9 mouse cellular contexts compared by ENCODE assay signal in the genomic region with DNA sequence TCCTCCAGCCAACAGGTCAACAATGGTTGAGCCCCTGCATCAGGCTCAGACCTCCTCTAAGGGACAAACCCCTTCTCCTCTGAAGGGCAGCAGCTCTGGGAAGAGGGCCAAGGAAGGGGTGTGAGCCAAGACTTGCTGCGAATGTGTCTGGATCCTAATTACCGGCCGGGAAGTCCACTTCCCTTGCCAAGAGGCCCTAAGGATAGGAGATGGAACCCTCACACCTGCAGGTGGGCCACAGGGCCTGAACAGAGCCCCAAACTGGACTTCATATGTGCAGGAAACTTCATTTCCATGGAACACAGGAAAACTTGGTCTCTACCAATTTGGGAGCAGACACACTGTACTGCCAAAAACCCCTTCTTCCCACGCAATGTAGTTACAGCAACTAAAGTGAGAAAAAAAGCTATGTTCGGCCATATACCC. TPM values are rescaled to one million over a fixed set of nuclear protein-coding genes. Genes with fewer than 3 reads are reported as not detected.
DNase-seq lines count a peak whose midpoint lies in the region; ATAC-seq and TF ChIP-seq lines count a peak whose summit lies in the region.
"Had no signal": no experiment of that assay in that cellular context is flagged by ENCODE, and none has a peak within 500 bp of the region (broad histone marks: within the 10 kb centered on the region; RNA-seq: fewer than 3 reads in every experiment).

No protein-coding gene starts in this region.

- H3K9ac ChIP-seq in forebrain, embryonic 16.5 days (replicated peaks; ENCODE audit: low read depth, low read length), result no peak overlapping the region
- no peak overlapping the region for H3K9ac ChIP-seq in forebrain, embryonic 11.5 days (ENCODE audit: low read length)
- no peak overlapping the region for H3K9ac ChIP-seq in intestine, postnatal 0 days (ENCODE audit: low read depth, low read length)

- no peak for DNase-seq in forebrain, embryonic 11.5 days (ENCODE audit: low spot score)
- peak; percentile 77 for DNase-seq in Patski (ENCODE audit: low read depth, low spot score)
- DNase-seq in frontal cortex, postnatal 36 days (ENCODE audit: low spot score in 2 of 2), result peak; percentile 30 to 57
- peak; percentile 48 to 49 for DNase-seq in layer of hippocampus, adult 2 months (ENCODE audit: low spot score in 2 of 2)
- DNase-seq in right cerebral cortex, adult 2 months (ENCODE audit: low spot score in 2 of 2), result peak; percentile 28 to 42
- no peak for DNase-seq in spleen, postnatal 14 days (ENCODE audit: low spot score in 2 of 2)

- H3K4me3 ChIP-seq in forebrain, embryonic 16.5 days (replicated peaks; ENCODE audit: low read length), result no peak overlapping the region
- H3K4me3 ChIP-seq in forebrain, embryonic 11.5 days (ENCODE audit: low read depth, low read length), result no peak overlapping the region
- H3K4me3 ChIP-seq in layer of hippocampus, adult 2 months, result no peak overlapping the region
- H3K4me3 ChIP-seq in intestine, postnatal 0 days (ENCODE audit: low read depth, low read length), result no peak overlapping the region
- H3K4me3 ChIP-seq: megakaryocyte, embryonic 14.5 days had no signal

- peak; percentile 65; the same call in 1 of the 2 replicates for ATAC-seq in forebrain, embryonic 16.5 days
- no peak for ATAC-seq in forebrain, embryonic 11.5 days (replicated peaks; ENCODE audit: low FRiP score)
- peak; percentile 23 for ATAC-seq in Patski
- no peak for ATAC-seq in intestine, postnatal 0 days

- H3K4me1 ChIP-seq in forebrain, embryonic 16.5 days (replicated peaks; ENCODE audit: control insufficient read depth, insufficient read depth, low read length), result peaks cover 9% of the 10 kb centered on the region
- H3K4me1 ChIP-seq in forebrain, embryonic 11.5 days (replicated peaks; ENCODE audit: control insufficient read depth, insufficient read depth, low read length), result no peaks in the 10 kb centered on the region
- H3K4me1 ChIP-seq in intestine, postnatal 0 days (replicated peaks; ENCODE audit: control insufficient read depth, insufficient read depth, low read length), result 0 out of 2 replicates have a peak, but pooled peaks cover 4% of the 10 kb centered on the region

- no peak overlapping the region for H3K27ac ChIP-seq in forebrain, embryonic 16.5 days (ENCODE audit: low read length)
- no peak overlapping the region for H3K27ac ChIP-seq in forebrain, embryonic 11.5 days (ENCODE audit: low read depth, low read length)
- peak overlapping the region; percentile 79 for H3K27ac ChIP-seq in layer of hippocampus, adult 2 months
- H3K27ac ChIP-seq in intestine, postnatal 0 days (ENCODE audit: low read depth, low read length), result no peak overlapping the region

- no peaks in the 10 kb centered on the region for H3K36me3 ChIP-seq in forebrain, embryonic 16.5 days (ENCODE audit: control insufficient read depth, insufficient read depth)
- no peaks in the 10 kb centered on the region for H3K36me3 ChIP-seq in forebrain, embryonic 11.5 days (ENCODE audit: control insufficient read depth, insufficient read depth, low read length)
- no peaks in the 10 kb centered on the region for H3K36me3 ChIP-seq in intestine, postnatal 0 days (ENCODE audit: control insufficient read depth, insufficient read depth)

- no peak overlapping the region for H3K4me2 ChIP-seq in forebrain, embryonic 16.5 days (ENCODE audit: low read length)
- no peak overlapping the region for H3K4me2 ChIP-seq in forebrain, embryonic 11.5 days (ENCODE audit: low read depth, low read length, severe bottlenecking)
- H3K4me2 ChIP-seq in intestine, postnatal 0 days (replicated peaks; ENCODE audit: low read depth), result no peak overlapping the region

- POLR2A ChIA-PET in Patski (lab: Charles Lee), result no interaction called here

- in situ Hi-C loops in Patski (cut with MboI; ENCODE audit: low pct_unique_long_range_greater_than_20kb), result no loop called here

- 40% methylated on average over 5 of the region's 5 CpGs for WGBS in forebrain, embryonic 16.5 days
- 93% methylated on average over 5 of the region's 5 CpGs for WGBS in forebrain, embryonic 11.5 days
- WGBS in intestine, postnatal 0 days, result 60% methylated on average over 5 of the region's 5 CpGs

- TF ChIP-seq CTCF in Patski (IDR thresholded peaks at IDR 0.05), result no peak
- TF ChIP-seq CTCF in layer of hippocampus, adult 2 months (conservative IDR thresholded peaks at IDR 0.05), result no peak
- TF ChIP-seq CTCF in intestine, postnatal 0 days (IDR thresholded peaks at IDR 0.05; ENCODE audit: low read depth), result no peak

- H3K27me3 ChIP-seq in forebrain, embryonic 16.5 days (replicated peaks; ENCODE audit: control insufficient read depth, insufficient read depth, low read length), result no peaks in the 10 kb centered on the region
- no peaks in the 10 kb centered on the region for H3K27me3 ChIP-seq in forebrain, embryonic 11.5 days (ENCODE audit: control insufficient read depth, insufficient read depth, low read length)
- no peaks in the 10 kb centered on the region for H3K27me3 ChIP-seq in Patski
- no peaks in the 10 kb centered on the region for H3K27me3 ChIP-seq in intestine, postnatal 0 days (replicated peaks; ENCODE audit: control insufficient read depth, insufficient read depth, low read length)
- H3K27me3 ChIP-seq: megakaryocyte, embryonic 14.5 days had no signal

- H3K9me3 ChIP-seq in forebrain, embryonic 16.5 days (ENCODE audit: control insufficient read depth, low read length), result no peaks in the 10 kb centered on the region
- H3K9me3 ChIP-seq in forebrain, embryonic 11.5 days (ENCODE audit: control insufficient read depth, low read length), result no peaks in the 10 kb centered on the region
- no peaks in the 10 kb centered on the region for H3K9me3 ChIP-seq in intestine, postnatal 0 days (ENCODE audit: control insufficient read depth)
- H3K9me3 ChIP-seq: megakaryocyte, embryonic 14.5 days had no signal

- CTCF ChIA-PET in Patski (lab: Charles Lee), result interaction anchor here (1.4 kb wide), 1 partner anchor 15 kb away, joined by 3 read pairs; no protein-coding TSS in a partner anchor

RNA-seq across cellular contexts. Expression of gene Spns3, which starts 27.7 kb away (rescaled TPM):
- polyA plus RNA-seq in forebrain, embryonic 16.5 days (2015; fragmentation: Nextera tagmentation; extraction: Ambion mirVana), result not detected in 2 replicates
- polyA plus RNA-seq in forebrain, embryonic 11.5 days (2014; fragmentation: Nextera tagmentation; extraction: Ambion mirVana), result not detected in 2 replicates
- 7.8 TPM for polyA plus RNA-seq in Patski (2021)
- under 1 TPM; 0.13 to 0.47 TPM for total RNA-seq in layer of hippocampus, adult 2 months (2021)
- 11.1 and 12.2 TPM in 2 replicates for polyA plus RNA-seq in intestine, postnatal 0 days (2015; fragmentation: Nextera tagmentation; extraction: Ambion mirVana)

RNA-seq across cellular contexts. Expression of gene Spns2, which starts 32.9 kb away (rescaled TPM):
- 6.6 and 9.3 TPM in 2 replicates for polyA plus RNA-seq in forebrain, embryonic 16.5 days (2015; fragmentation: Nextera tagmentation; extraction: Ambion mirVana)
- 4.0 and 4.8 TPM in 2 replicates for polyA plus RNA-seq in forebrain, embryonic 11.5 days (2014; fragmentation: Nextera tagmentation; extraction: Ambion mirVana)
- 111 TPM for polyA plus RNA-seq in Patski (2021)
- total RNA-seq in layer of hippocampus, adult 2 months (2021), result 100 to 1,000 TPM; 101 to 105 TPM
- 19.8 and 20.5 TPM in 2 replicates for polyA plus RNA-seq in intestine, postnatal 0 days (2015; fragmentation: Nextera tagmentation; extraction: Ambion mirVana)

Comparison
In these comparisons a context has a peak if more than half of its experiments do, and no peak if none do; other contexts are left out.
1. ATAC-seq: peak in forebrain, embryonic 16.5 days (single experiment) and Patski (single experiment); none in forebrain, embryonic 11.5 days (single experiment) and intestine, postnatal 0 days (single experiment).
2. DNase-seq: peak in Patski (single experiment), frontal cortex, postnatal 36 days (2 of 2), layer of hippocampus, adult 2 months (2 of 2) and right cerebral cortex, adult 2 months (2 of 2); none in forebrain, embryonic 11.5 days (single experiment) and spleen, postnatal 14 days (0 of 2).